Mouse (Mus musculus) stomach, postnatal 0 days (tissue): ENCODE measurements at regions not wholly inside any gene's neighbourhood (a gene's known extent, or its start where the extent isn't known, plus 50 kb on each side); places are given as distances from the start of the nearest gene placed in this dataset.

ENCODE experiments used
- ATAC-seq: fragments of 200-750 bp; cut with Nextera tagmentation; 2 replicates; pipeline ENCODE4 v1.8.0; 2017; ENCODE audit not compliant: low FRiP score, low TSS enrichment
- DNase-seq: peaks from one replicate; pipeline ENCODE4 v3.0.0-alpha.2; 2016; ENCODE audit warnings: low spot score
- H3K27ac ChIP-seq: fragments of 300-500 bp; sonication (generic); replicated peaks from 2 replicates; pipeline ENCODE4 v1.5.1; 2014; ENCODE audit warnings: mild to moderate bottlenecking, control low read depth
- H3K27me3 ChIP-seq: fragments of 300-500 bp; sonication (generic); 2 replicates; pipeline ENCODE4 v1.6.1; 2014; ENCODE audit warnings: low read length; ENCODE audit not compliant: control insufficient read depth, insufficient read depth
- H3K36me3 ChIP-seq: fragments of 300-500 bp; sonication (generic); 2 replicates; pipeline ENCODE4 v1.6.1; 2014; ENCODE audit warnings: low read length, mixed read lengths; ENCODE audit not compliant: control insufficient read depth, insufficient read depth
- H3K4me1 ChIP-seq: fragments of 300-500 bp; sonication (generic); replicated peaks from 2 replicates; pipeline ENCODE4 v1.6.1; 2014; ENCODE audit warnings: antibody characterized with exemption; ENCODE audit not compliant: control insufficient read depth, insufficient read depth
- H3K4me2 ChIP-seq: fragments of 300-500 bp; sonication (generic); replicated peaks from 2 replicates; pipeline ENCODE4 v1.6.1; 2014; ENCODE audit warnings: low read depth, mild to moderate bottlenecking, control low read depth, moderate library complexity
- H3K4me3 ChIP-seq: fragments of 300-500 bp; sonication (generic); 2 replicates; pipeline ENCODE4 v1.5.1; 2014; ENCODE audit warnings: low read depth, low read length, control low read depth
- H3K9ac ChIP-seq: fragments of 300-500 bp; sonication (generic); 2 replicates; pipeline ENCODE4 v1.6.1; 2014; ENCODE audit warnings: mild to moderate bottlenecking, low read length, control low read depth, mixed read lengths
- H3K9me3 ChIP-seq: fragments of 300-500 bp; sonication (generic); 2 replicates; pipeline ENCODE4 v1.6.1; 2016; ENCODE audit warnings: low read length; ENCODE audit not compliant: control insufficient read depth
- CTCF ChIP-seq: IDR thresholded peaks from 2 replicates; pipeline ENCODE4 v1.5.1; 2016; ENCODE audit warnings: antibody characterized with exemption, low read depth, mild to moderate bottlenecking, moderate library complexity
- EP300 ChIP-seq: optimal IDR thresholded peaks from 2 replicates; pipeline ENCODE3; 2016; ENCODE audit warnings: antibody characterized with exemption
- WGBS: fragments of 180-500 bp; shearing (Covaris S2); extraction: QIAGEN DNeasy Blood & Tissue Kit; methylation state at CpG from one replicate; pipeline ENCODE4 v1.1.7; 2014; 5-methylcytosine and 5-hydroxymethylcytosine counted together

DNA sequence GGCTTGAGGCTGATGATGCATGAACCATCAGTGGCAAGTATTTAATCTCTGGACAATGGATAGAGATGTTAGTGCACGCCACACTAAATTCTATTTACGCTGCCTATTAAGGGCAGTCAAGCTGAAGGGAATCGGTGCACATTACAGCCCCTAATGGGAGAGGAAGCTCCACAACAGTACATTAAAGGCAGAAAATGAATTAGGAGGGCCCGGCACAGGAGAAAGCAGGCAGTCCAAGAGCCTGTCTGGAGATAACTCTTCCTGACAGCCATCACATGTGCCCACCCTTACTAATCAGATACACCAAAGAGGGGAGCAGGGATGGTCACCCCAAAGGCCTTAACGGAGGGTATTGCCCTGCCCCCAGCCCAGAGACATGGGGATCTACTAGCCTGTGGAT is 118.7 kb upstream of the Mafb start:
- H3K36me3 ChIP-seq, result no peaks in the 10 kb centered on the region
- H3K27ac ChIP-seq, result no peak overlapping the region
- H3K4me2 ChIP-seq, result no peak overlapping the region
- no peak overlapping the region for H3K9ac ChIP-seq
- no peaks in the 10 kb centered on the region for H3K9me3 ChIP-seq
- ATAC-seq (no peak), DNase-seq (no peak)
- H3K4me1 ChIP-seq, result no peaks in the 10 kb centered on the region
- WGBS, result 75% methylated on average over 5 of the region's 5 CpGs
- TF ChIP-seq EP300 (no peak), CTCF (no peak)
- no peak overlapping the region for H3K4me3 ChIP-seq
- no peaks in the 10 kb centered on the region for H3K27me3 ChIP-seq

GRCm38 (mm10) chr2:160499726-160500125 is 132.9 kb upstream of the Mafb start:
- H3K9ac ChIP-seq, result no peak overlapping the region
- DNase-seq, result peak; percentile 17
- no peak overlapping the region for H3K27ac ChIP-seq
- no peaks in the 10 kb centered on the region for H3K27me3 ChIP-seq
- no peaks in the 10 kb centered on the region for H3K36me3 ChIP-seq
- no peaks in the 10 kb centered on the region for H3K9me3 ChIP-seq
- peaks cover 4% of the 10 kb centered on the region; the same call in 1 of the 2 replicates for H3K4me1 ChIP-seq
- H3K4me2 ChIP-seq, result no peak overlapping the region
- no peak for ATAC-seq
- TF ChIP-seq CTCF (no peak), EP300 (no peak)
- 13% methylated on average over 1 of the region's 1 CpGs for WGBS
- H3K4me3 ChIP-seq, result no peak overlapping the region

DNA sequence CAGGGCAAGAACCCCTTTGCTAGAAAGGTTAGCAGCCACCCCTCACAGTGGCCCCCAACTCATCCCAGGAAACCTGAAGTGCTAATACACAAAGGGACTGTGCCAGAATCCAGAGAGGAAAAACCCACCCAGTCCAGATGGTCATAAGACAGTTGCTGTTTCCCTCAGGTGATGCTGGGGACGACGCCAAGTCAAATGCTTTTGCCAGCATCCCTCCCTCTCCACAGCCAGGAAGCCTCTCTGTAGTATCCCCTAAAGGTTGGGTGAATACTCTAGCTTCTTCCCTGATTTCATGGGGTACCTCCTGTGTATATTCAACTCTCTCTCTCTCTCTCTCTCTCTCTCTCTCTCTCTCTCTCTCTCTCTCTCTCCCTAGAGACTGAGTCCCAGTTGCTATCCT is 136.0 kb upstream of the Mafb start:
- Histone ChIP-seq H3K4me2 (no peak overlapping the region), H3K27me3 (no peaks in the 10 kb centered on the region), H3K36me3 (no peaks in the 10 kb centered on the region), H3K27ac (no peak overlapping the region), H3K4me1 (peaks cover 4% of the 10 kb centered on the region; the same call in 1 of the 2 replicates), H3K9me3 (no peaks in the 10 kb centered on the region), H3K9ac (no peak overlapping the region), H3K4me3 (no peak overlapping the region)
- 81% methylated on average over 2 of the region's 2 CpGs for WGBS
- DNase-seq, result no peak
- ATAC-seq, result no peak
- TF ChIP-seq CTCF (no peak), EP300 (no peak)

GRCm38 (mm10) chr2:160503597-160504393 is 136.9 kb upstream of the Mafb start:
- ATAC-seq (no peak), DNase-seq (no peak)
- WGBS, result 61% methylated on average over 16 of the region's 16 CpGs
- Histone ChIP-seq H3K27ac (no peak overlapping the region), H3K36me3 (no peaks in the 10 kb centered on the region), H3K9ac (no peak overlapping the region), H3K4me1 (peaks cover 4% of the 10 kb centered on the region; the same call in 1 of the 2 replicates), H3K4me2 (no peak overlapping the region), H3K4me3 (no peak overlapping the region), H3K9me3 (no peaks in the 10 kb centered on the region), H3K27me3 (no peaks in the 10 kb centered on the region)
- TF ChIP-seq EP300 (no peak), CTCF (no peak)

- DNase-seq, result no peak
- 91% methylated on average over 4 of the region's 4 CpGs for WGBS
- no peak for TF ChIP-seq EP300
- TF ChIP-seq CTCF, result no peak
- Histone ChIP-seq H3K9me3 (no peaks in the 10 kb centered on the region), H3K27ac (no peak overlapping the region), H3K4me1 (peaks cover 4% of the 10 kb centered on the region; the same call in 1 of the 2 replicates), H3K27me3 (no peaks in the 10 kb centered on the region), H3K9ac (no peak overlapping the region), H3K4me3 (no peak overlapping the region), H3K4me2 (no peak overlapping the region), H3K36me3 (no peaks in the 10 kb centered on the region)
- ATAC-seq, result no peak
These were observed 137.5 kb upstream of the Mafb start for GRCm38 (mm10) chr2:160504394-160504657.

DNA sequence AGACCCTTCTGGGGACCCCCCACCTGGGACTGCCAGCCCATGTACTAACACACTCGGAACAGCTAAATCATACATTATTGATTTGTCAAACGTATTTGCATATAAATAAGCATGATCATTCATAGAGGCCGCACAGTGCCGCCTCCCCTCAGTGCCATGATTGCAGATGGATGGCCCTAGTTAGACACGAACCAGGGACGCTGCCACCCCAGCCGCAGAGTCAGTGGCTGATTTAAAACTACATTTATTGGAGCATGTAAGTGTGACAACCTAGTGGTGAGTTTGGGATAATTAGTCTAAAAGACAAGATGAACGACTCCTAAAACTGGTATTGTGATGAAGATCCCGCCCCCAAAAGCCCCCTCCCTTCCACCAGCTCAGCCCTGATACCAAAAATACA is 138.3 kb upstream of the Top1 start:
- ATAC-seq (no peak), DNase-seq (no peak)
- 66% methylated on average over 9 of the region's 9 CpGs for WGBS
- no peaks in the 10 kb centered on the region for H3K36me3 ChIP-seq
- no peak overlapping the region for H3K9ac ChIP-seq
- no peaks in the 10 kb centered on the region for H3K27me3 ChIP-seq
- no peaks in the 10 kb centered on the region for H3K4me1 ChIP-seq
- no peaks in the 10 kb centered on the region for H3K9me3 ChIP-seq
- no peak overlapping the region for H3K4me2 ChIP-seq
- H3K4me3 ChIP-seq, result no peak overlapping the region
- H3K27ac ChIP-seq, result no peak overlapping the region
- TF ChIP-seq CTCF, result no peak
- no peak for TF ChIP-seq EP300
